Mouse (Mus musculus): ENCODE data around the gene March4.

GRCm38 (mm10) chr1:72476594-72476993 is 60.1 kb downstream of the March4 start:
- no peak for TF ChIP-seq CHD2 (IDR thresholded peaks at IDR 0.05; ENCODE audit: low read depth, low read length)
- no peak for TF ChIP-seq ZNF384 (IDR thresholded peaks at IDR 0.05; ENCODE audit: low read depth, low read length)
- no peak for TF ChIP-seq HCFC1 (IDR thresholded peaks at IDR 0.05; ENCODE audit: borderline replicate concordance, insufficient read depth, low read length)
- TF ChIP-seq ZC3H11A (IDR thresholded peaks at IDR 0.05; ENCODE audit: borderline replicate concordance, low read depth, low read length): no peak
